Mouse (Mus musculus): ENCODE results near the gene Vgll4.

GRCm38 (mm10) chr6:114868656-114869055 lies 101.1 kb downstream of the Vgll4 start:
- no peak for TF ChIP-seq CTCF (IDR thresholded peaks at IDR 0.05; ENCODE audit: low read depth, low read length)
- TF ChIP-seq TAL1 (conservative IDR thresholded peaks at IDR 0.05; ENCODE audit: low read depth, low read length), result no peak
